Mouse (Mus musculus) right cerebral cortex, postnatal 10 days (tissue): ENCODE results near the gene S100b.

Source experiments
- DNase-seq, 2 experiments: peaks; one replicate each; pipeline ENCODE4 v3.0.0; 2021; ENCODE audit warnings: low spot score in 2 of 2

S100b gene

GRCm38 (mm10) chr10:76260358-76261059 is 6.9 kb downstream of the S100b start:
- no peak for DNase-seq

DNA sequence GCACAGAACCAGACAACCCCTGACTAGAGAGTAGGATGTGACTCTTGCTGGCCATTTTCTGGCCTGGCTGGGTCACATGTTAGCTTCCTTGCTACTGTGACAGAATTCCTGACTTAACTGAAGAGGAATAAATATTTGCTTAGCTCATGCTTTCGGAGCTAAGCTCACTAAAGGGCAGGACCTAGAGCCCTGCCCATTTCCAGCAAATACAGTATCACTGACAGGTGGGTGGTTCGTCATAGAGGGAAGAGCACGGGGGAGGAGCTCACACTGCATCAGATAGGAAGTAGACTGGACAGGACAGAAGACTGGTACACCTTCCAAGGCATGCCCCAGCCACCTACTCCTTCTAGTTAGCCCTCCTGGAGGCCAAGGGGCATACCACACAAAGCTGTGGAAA is 7.8 kb downstream of the S100b start:
- DNase-seq, result no peak

DNA sequence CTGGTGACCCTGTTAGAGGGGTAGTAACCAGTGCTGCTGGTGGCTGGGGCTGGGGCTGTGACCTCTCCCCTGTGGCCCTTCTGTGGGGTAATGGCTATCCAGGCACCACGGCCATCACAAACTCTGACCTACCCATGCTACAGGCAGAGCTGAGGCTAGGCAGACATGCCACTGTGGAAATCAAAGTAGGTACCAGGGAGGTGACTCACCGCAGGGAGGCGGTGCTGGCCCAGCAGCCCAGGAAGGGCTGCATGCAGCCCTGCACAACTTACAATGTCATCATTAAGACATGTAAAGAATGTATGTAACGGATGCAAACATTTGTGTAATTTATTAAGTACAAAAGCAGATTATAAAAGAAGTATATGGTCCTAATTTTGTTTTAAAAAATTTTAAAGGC is 8.8 kb downstream of the S100b start:
- no peak for DNase-seq

GRCm38 (mm10) chr10:76271238-76271637 is 17.6 kb downstream of the S100b start:
- DNase-seq, result no peak

DNA sequence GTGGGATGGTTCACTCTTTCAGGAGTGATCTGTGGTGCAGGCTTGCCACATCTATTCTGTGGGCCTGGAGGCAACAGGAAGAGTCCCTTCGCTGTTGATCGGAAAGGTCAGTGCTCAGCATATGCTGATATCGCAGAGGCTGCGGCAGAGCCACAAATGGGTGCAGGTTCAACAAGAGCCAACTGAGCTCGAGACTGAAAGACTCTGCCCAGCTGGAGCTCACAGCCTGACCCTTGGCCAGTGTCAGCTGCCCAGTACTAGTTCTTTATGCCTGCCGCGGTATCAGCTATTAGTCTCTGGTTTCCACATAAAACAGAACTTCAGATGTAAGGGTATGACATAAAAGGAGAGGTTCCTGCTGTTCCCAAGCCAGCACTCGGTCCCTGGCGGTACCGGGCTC is 21.6 kb downstream of the S100b start:
- no peak for DNase-seq

- no peak for DNase-seq
These were observed 25.0 kb downstream of the S100b start for GRCm38 (mm10) chr10:76278541-76279097.

DNA sequence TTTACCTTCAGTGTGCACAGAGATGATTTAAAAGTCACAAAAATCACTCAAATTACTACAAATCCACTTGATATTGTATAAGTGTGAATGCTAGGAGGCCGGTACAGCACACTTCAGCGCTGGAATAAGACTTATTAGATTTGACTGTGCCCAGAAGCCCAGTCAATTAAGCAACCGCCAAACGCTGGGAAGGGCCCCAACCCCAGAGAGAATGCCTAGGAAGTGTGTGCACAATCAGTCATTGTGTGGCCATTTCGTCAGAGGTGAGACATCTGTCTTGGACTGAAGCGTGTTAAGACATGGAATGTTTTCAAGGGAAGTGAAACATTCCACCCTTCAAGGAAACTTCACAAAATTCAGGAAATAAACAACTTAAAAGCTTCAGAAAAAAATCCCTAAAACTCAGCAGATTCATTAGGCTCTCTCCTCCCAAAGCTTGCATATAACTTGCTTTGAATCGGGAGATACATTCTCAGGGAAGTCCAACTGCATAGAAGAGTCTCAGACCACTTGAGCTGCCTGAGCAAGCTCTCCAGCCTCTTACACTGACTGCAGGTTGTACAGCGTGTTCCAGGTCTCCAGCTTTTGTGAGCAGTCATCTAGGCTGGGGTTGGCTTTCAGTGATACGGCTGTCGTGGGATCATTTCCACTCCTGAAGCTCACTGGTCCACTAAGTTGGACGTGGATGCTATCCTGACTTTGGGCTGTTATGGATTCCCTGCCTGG is 34.8 kb downstream of the S100b start:
- no peak for DNase-seq

GRCm38 (mm10) chr10:76289052-76289451 is 35.4 kb downstream of the S100b start:
- DNase-seq, result no peak

DNA sequence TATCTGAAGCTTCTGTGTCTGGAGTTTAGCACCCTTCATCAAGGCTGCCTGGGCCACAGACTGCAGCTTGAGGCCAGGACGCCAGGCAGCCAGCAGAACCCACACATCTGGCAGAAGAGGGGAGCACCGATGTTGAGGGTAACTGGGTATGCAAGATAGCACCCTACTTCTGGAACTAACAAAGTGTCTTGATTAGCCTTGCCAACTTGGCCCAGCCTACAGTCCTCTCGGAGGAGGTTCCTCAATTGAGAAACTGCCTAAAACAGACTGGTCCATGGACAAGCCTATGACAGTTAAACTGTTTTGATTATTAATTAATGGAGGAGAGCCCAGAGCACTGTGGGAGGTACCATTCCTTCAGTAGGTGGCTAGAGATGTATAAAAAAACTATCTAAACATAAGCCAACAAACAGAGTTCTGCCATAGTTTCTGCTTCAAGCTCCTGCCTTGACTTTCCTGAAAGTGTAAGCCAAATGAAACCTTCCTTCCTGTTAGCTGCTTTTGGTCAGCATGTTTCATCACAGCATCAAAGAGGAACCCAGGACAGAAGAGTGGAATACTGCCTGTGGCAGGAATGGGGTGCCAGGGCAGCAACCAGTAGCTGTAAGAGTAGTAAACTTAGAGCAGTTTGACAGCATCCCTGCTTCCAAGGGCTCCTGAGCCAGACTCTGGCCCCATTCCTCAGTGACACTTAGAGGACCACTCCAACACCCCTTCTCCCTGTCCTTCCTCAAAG is 36.5 kb downstream of the S100b start:
- no peak for DNase-seq

- DNase-seq, result no peak
These were observed 39.6 kb downstream of the S100b start for GRCm38 (mm10) chr10:76293222-76293621.

DNA sequence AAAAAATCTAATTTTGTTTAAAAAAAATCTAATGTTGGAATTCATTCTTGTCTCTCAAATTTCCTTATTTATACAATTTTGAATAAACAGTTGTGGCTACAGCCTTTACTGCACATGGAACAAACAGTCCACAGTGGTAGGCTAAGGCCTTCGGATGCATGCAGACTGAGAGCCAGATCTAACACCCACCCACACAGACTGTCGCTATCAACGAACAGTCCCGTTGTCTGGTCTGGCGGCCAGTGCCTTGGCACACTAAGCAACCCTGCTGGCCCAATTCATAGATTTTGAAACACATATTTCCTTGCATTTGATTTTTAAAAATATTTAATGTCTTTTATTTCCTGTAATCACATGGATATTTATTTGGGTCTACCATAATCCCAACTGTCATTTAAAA is 46.5 kb downstream of the S100b start:
- no peak for DNase-seq

- DNase-seq, result no peak
These were observed 53.1 kb downstream of the S100b start for GRCm38 (mm10) chr10:76306738-76307137.
